Mouse (Mus musculus) limb, embryonic 11.5 days (tissue): ENCODE measurements around the gene Celf2. TPM values are rescaled to one million over a fixed set of nuclear protein-coding genes. Genes with fewer than 3 reads are reported as not detected.

Source experiments
- ATAC-seq: fragments of 200-750 bp; cut with Nextera tagmentation; 2 replicates; pipeline ENCODE4 v1.8.0; 2017; ENCODE audit warnings: low read depth; ENCODE audit not compliant: insufficient number of reproducible peaks, low FRiP score, low TSS enrichment
- DNase-seq: peaks from one replicate; pipeline ENCODE4 v3.0.0-alpha.2; 2015; ENCODE audit warnings: low spot score
- H3K27ac ChIP-seq: fragments of 300-500 bp; sonication (generic); replicated peaks from 2 replicates; pipeline ENCODE4 v1.5.1; 2014; ENCODE audit warnings: low read depth, mild to moderate bottlenecking, low read length
- H3K27me3 ChIP-seq: fragments of 300-500 bp; sonication (generic); 2 replicates; pipeline ENCODE4 v1.6.1; 2014; ENCODE audit warnings: mild to moderate bottlenecking, low read length, mixed read lengths; ENCODE audit not compliant: control insufficient read depth, insufficient read depth
- H3K36me3 ChIP-seq: fragments of 300-500 bp; sonication (generic); 2 replicates; pipeline ENCODE4 v1.6.1; 2014; ENCODE audit warnings: mild to moderate bottlenecking, low read length, moderate library complexity, mixed read lengths; ENCODE audit not compliant: control insufficient read depth, insufficient read depth
- H3K4me1 ChIP-seq: fragments of 300-500 bp; sonication (generic); 2 replicates; pipeline ENCODE4 v1.6.1; 2014; ENCODE audit warnings: low read length, mixed read lengths; ENCODE audit not compliant: control insufficient read depth, insufficient read depth
- H3K4me2 ChIP-seq: fragments of 300-500 bp; sonication (generic); 2 replicates; pipeline ENCODE4 v1.6.1; 2014; ENCODE audit warnings: low read depth, mild to moderate bottlenecking, moderate library complexity; ENCODE audit not compliant: severe bottlenecking
- H3K4me3 ChIP-seq: fragments of 300-500 bp; sonication (generic); 2 replicates; pipeline ENCODE4 v1.5.1; 2014; ENCODE audit warnings: low read depth, low read length
- H3K9ac ChIP-seq: fragments of 300-500 bp; sonication (generic); 2 replicates; pipeline ENCODE4 v1.6.1; 2014; ENCODE audit warnings: mild to moderate bottlenecking, low read length
- H3K9me3 ChIP-seq: fragments of 300-500 bp; sonication (generic); 2 replicates; pipeline ENCODE4 v1.6.1; 2016; ENCODE audit warnings: low read length; ENCODE audit not compliant: control insufficient read depth
- WGBS: fragments of 180-500 bp; shearing (Covaris S2); extraction: QIAGEN DNeasy Blood & Tissue Kit; methylation state at CpG from one replicate; pipeline ENCODE4 v1.1.7; 2014; 5-methylcytosine and 5-hydroxymethylcytosine counted together
- polyA plus RNA-seq: library from polyadenylated mRNA; unstranded; fragments of >200 nt; fragmentation: Nextera tagmentation; extraction: Ambion mirVana; gene quantifications from 2 replicates; pipeline ENCODE4 v1.2.1, GENCODE M21; 2014

The Celf2 gene
- polyA plus RNA-seq, 1 experiment from 2014 or later: 24.1 TPM

DNA sequence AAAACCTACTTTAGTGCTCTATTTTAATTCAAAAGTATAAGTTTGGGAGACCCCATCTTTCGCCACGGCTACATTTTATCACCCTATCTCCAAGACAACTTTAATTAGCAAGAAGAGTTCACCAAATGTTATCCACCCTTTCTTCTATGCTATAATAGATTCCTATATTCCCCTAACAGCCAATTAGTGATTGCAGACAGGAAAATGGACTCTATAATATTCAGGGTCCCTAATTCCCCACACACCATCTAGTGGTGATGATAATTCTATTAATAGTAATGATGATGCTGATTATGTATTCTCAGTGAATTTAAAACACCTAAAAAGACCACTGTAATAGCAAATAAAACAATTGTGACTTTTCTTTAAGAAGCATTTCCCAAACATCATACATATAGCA lies 739.1 kb downstream of the Celf2 start:
- Histone ChIP-seq H3K4me3 (no peak overlapping the region), H3K9me3 (no peaks in the 10 kb centered on the region), H3K27ac (no peak overlapping the region), H3K4me2 (no peak overlapping the region), H3K9ac (no peak overlapping the region), H3K4me1 (no peaks in the 10 kb centered on the region), H3K27me3 (no peaks in the 10 kb centered on the region), H3K36me3 (no peaks in the 10 kb centered on the region)
- DNase-seq: no peak
- WGBS: 91% methylated on average over 2 of the region's 2 CpGs
- ATAC-seq: no peak

DNA sequence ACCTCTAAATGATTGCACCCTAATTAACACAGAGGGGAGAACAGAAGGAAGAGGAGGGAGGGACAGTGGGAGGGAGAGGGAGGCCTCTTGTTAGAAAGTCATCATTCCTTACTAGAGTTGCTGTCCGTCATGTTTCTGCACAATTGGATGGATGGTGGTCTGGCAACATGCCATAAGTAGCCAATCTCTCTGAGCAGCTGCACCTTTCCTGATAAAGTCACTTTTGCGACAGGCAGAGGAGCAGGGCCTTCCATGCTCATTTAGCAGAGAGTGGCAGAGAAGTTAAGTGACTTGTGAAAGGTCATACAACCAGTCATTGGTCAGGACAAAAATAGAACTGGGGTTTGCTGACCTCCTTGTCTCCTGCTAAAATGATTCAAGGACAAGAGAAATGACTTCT lies 747.0 kb downstream of the Celf2 start:
- no peak overlapping the region for H3K4me3 ChIP-seq
- H3K9ac ChIP-seq: no peak overlapping the region
- H3K27me3 ChIP-seq: no peaks in the 10 kb centered on the region
- no peaks in the 10 kb centered on the region for H3K36me3 ChIP-seq
- ATAC-seq: no peak
- no peak overlapping the region for H3K27ac ChIP-seq
- no peaks in the 10 kb centered on the region for H3K4me1 ChIP-seq
- H3K9me3 ChIP-seq: no peaks in the 10 kb centered on the region
- 86% methylated on average over 2 of the region's 2 CpGs for WGBS
- H3K4me2 ChIP-seq: no peak overlapping the region
- no peak for DNase-seq

DNA sequence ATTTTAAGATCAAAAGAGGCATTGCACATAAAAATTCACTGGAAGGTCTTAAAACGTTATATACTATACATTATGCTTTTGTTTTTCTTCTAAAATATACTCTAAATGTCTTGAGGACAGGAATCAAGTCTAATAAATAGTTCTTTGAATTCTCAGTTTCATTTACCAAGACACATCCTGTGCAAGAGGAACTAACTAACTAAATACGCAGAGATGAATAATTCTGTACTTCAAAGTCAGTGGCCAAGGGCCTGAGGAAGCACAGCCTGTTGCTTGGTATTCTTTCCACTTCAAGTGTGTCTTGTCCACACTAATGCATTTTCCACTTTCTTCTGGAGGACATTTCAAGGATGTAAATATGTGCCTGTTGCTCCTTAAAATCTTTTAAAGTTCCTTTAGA lies 766.2 kb downstream of the Celf2 start:
- Histone ChIP-seq H3K9ac (no peak overlapping the region), H3K4me1 (no peaks in the 10 kb centered on the region), H3K4me2 (no peak overlapping the region), H3K4me3 (no peak overlapping the region), H3K36me3 (no peaks in the 10 kb centered on the region), H3K27ac (no peak overlapping the region), H3K9me3 (no peaks in the 10 kb centered on the region), H3K27me3 (no peaks in the 10 kb centered on the region)
- ATAC-seq (no peak), DNase-seq (no peak)
- WGBS: 86% methylated on average over 2 of the region's 2 CpGs

DNA sequence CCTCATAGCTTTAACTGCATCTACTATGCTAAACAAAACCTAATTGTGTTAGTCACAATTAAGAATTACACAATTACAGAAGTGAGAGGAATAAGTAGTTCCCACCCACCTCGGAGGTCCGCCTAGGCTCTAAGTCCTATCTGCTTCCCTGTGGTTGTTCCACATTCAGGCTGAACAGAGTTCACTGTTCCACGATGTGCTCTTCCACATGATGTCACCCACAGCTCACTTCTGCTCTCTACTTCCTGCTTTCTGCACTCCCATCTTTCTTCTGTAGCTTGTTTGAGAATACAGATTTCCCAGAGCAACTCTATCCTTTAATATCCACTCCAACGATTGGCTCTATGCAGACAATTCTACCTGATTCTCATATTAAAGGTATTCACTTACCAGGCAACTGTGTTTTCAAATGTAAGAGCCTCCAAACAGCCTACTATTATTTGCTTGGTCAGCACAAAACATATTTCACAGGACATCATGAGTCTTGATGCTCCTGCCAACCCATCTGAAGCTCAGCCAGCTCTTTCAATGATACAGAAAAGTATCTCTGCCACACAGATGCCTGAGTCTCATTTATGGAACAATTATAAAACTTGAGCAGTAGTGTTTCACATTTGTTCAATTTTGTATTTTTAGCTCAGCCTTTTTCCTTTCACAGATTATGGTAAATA lies 769.2 kb downstream of the Celf2 start:
- DNase-seq: no peak
- no peak for ATAC-seq
- 92% methylated on average over 4 of the region's 4 CpGs for WGBS
- Histone ChIP-seq H3K27me3 (no peaks in the 10 kb centered on the region), H3K27ac (no peak overlapping the region), H3K4me3 (no peak overlapping the region), H3K9ac (no peak overlapping the region), H3K4me2 (no peak overlapping the region), H3K36me3 (no peaks in the 10 kb centered on the region), H3K4me1 (no peaks in the 10 kb centered on the region), H3K9me3 (no peaks in the 10 kb centered on the region)

DNA sequence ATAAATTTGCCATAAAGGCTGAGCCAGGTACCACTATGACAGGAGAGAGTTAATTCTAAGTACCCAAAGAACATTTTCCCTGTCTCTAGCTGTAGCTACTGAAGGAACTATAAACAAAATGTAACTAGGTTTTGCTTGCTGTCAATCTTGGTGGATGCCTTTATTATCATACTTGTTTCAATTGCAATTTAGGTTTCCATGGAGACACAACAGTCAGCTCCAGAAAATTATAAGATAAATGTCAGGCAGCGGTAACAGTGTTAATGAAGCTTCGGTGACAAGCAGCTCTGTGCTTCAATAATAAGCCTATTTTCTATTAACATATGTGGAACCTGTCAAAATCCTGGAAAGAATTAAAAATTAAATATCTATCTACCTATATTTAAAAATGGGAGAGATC lies 777.3 kb downstream of the Celf2 start:
- WGBS: 95% methylated on average over 2 of the region's 2 CpGs
- Histone ChIP-seq H3K4me3 (no peak overlapping the region), H3K4me1 (no peaks in the 10 kb centered on the region)

DNA sequence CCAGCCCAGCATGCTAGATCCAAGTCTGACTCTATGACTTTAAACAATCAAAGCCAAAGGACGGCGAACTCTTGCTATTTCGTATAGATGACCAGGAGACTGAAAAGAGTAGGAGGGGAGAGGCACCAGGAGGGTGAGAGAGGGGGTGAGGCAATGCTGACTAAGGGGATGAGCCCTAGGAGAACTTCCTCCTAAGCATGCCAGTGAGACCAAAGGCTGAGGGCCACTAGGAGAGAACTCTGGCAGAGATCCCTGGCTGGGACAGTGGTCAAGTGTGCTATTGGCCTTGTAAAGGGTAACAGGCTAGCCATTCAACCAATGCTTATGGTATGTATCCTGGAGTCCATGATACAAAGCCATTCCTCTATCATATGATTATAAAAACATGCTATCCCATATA lies 778.5 kb downstream of the Celf2 start:
- H3K9me3 ChIP-seq: no peaks in the 10 kb centered on the region
- WGBS: 88% methylated on average over 3 of the region's 3 CpGs
- H3K4me3 ChIP-seq: no peak overlapping the region
- no peak for DNase-seq
- ATAC-seq: no peak
- no peaks in the 10 kb centered on the region for H3K36me3 ChIP-seq
- no peaks in the 10 kb centered on the region for H3K4me1 ChIP-seq
- H3K27ac ChIP-seq: no peak overlapping the region
- H3K4me2 ChIP-seq: no peak overlapping the region
- no peaks in the 10 kb centered on the region for H3K27me3 ChIP-seq
- no peak overlapping the region for H3K9ac ChIP-seq

More for the DNA sequence above, 777.3 kb downstream of the Celf2 start:
- ATAC-seq: no peak
- no peaks in the 10 kb centered on the region for H3K27me3 ChIP-seq
- H3K9ac ChIP-seq: no peak overlapping the region
- no peak overlapping the region for H3K27ac ChIP-seq
- no peak for DNase-seq
- no peaks in the 10 kb centered on the region for H3K36me3 ChIP-seq
- H3K4me2 ChIP-seq: no peak overlapping the region
- no peaks in the 10 kb centered on the region for H3K9me3 ChIP-seq

DNA sequence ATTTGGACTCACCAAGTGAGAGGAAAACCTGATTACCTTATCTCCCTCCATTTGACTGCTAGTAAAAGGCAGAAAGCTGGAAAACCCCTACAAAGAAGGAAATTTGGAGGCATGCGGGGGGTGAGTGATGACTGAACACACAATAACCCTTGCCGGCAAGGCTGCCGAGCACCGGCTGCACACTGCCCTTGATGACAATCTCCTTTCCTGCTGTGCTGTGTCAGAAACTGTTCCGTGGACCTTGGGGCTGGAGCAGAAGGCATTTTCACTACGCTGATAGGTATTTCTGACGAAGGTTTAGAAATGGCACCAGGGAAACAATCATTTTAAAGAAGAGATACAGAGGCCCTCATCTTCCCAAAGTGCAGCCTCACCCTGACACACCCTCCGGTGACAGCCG lies 779.4 kb downstream of the Celf2 start:
- 73% methylated on average over 9 of the region's 9 CpGs for WGBS
- Histone ChIP-seq H3K4me1 (no peaks in the 10 kb centered on the region), H3K9ac (no peak overlapping the region), H3K9me3 (no peaks in the 10 kb centered on the region), H3K4me2 (no peak overlapping the region), H3K27ac (no peak overlapping the region), H3K36me3 (no peaks in the 10 kb centered on the region), H3K4me3 (no peak overlapping the region), H3K27me3 (no peaks in the 10 kb centered on the region)
- no peak for ATAC-seq
- DNase-seq: no peak

DNA sequence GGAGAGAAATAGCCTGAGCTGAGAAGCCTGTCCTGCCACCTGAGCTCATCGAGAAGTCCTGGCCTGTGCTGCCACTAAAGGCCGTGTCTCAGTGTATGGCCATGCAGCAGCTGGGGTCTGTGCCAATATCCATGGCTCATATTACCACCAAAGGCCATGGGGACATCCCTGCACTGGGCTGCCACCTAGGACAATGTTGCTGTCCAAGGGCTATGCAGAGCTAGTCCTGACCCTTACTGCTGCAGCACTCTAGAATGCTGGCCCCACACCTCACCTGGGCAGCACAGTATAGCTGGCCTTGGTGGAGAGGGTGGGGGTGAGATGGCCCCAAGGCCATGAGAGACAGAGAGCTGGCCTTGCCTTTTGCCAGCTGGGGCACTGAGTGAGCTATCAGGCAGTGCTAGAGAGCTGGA lies 780.5 kb downstream of the Celf2 start:
- Histone ChIP-seq H3K4me2 (no peak overlapping the region), H3K27me3 (no peaks in the 10 kb centered on the region), H3K27ac (no peak overlapping the region), H3K4me3 (no peak overlapping the region), H3K4me1 (no peaks in the 10 kb centered on the region), H3K36me3 (no peaks in the 10 kb centered on the region), H3K9ac (no peak overlapping the region), H3K9me3 (no peaks in the 10 kb centered on the region)
- 87% methylated on average over 2 of the region's 2 CpGs for WGBS
- ATAC-seq (peak; percentile 35; the same call in 1 of the 2 replicates), DNase-seq (no peak)

DNA sequence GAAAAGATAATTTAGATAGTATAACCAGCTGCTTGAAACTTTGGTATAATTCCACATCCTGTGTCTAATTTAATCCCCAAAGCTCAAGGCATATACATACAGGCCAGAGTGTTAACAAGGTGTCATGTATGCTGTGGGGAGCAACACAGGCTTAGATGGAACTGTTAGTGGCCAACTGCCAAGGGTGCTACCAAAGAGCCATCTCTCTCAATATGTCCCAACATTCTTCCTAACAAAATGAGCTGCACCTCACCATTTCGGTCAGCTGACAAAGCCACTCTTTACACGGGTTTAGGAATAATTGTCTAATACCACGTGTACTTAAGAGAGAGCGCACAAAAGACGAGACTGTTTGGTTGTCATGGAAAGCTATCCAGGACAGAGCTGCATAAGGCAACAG lies 782.0 kb downstream of the Celf2 start:
- DNase-seq: no peak
- no peak overlapping the region for H3K4me3 ChIP-seq
- H3K27ac ChIP-seq: no peak overlapping the region
- no peaks in the 10 kb centered on the region for H3K9me3 ChIP-seq
- H3K27me3 ChIP-seq: no peaks in the 10 kb centered on the region
- ATAC-seq: no peak
- no peak overlapping the region for H3K4me2 ChIP-seq
- no peak overlapping the region for H3K9ac ChIP-seq
- WGBS: 94% methylated on average over 5 of the region's 5 CpGs
- H3K36me3 ChIP-seq: no peaks in the 10 kb centered on the region
- 0 out of 2 replicates have a peak, but pooled peaks cover 2% of the 10 kb centered on the region for H3K4me1 ChIP-seq
